Mouse (Mus musculus) neural tube, embryonic 14.5 days (tissue): ENCODE results near the gene Cby1. TPM values are rescaled to one million over a fixed set of nuclear protein-coding genes. Genes with fewer than 3 reads are reported as not detected.
A peak's percentile ranks its signal among the peaks of the same experiment; 100 is the strongest.
"Not testable (repeated sequence)": the region's sequence is repeated elsewhere in the genome, so short reads cannot be mapped to it uniquely, and the experiment has no call there.

Source experiments
- ATAC-seq: fragments of 200-750 bp; cut with Nextera tagmentation; 2 replicates; pipeline ENCODE4 v1.8.0; 2017; ENCODE audit warnings: low read depth, mild to moderate bottlenecking, moderate TSS enrichment, moderate library complexity
- H3K27ac ChIP-seq: fragments of 300-500 bp; sonication (generic); 2 replicates; pipeline ENCODE4 v1.5.1; 2014; ENCODE audit warnings: low read depth, mild to moderate bottlenecking, control low read depth, low read length, moderate library complexity, mixed read lengths
- H3K27me3 ChIP-seq: fragments of 300-500 bp; sonication (generic); 2 replicates; pipeline ENCODE4 v1.6.1; 2014; ENCODE audit warnings: low read length; ENCODE audit not compliant: control insufficient read depth, insufficient read depth
- H3K36me3 ChIP-seq: fragments of 300-500 bp; sonication (generic); 2 replicates; pipeline ENCODE4 v1.6.1; 2014; ENCODE audit warnings: low read length, mixed read lengths; ENCODE audit not compliant: control insufficient read depth, insufficient read depth
- H3K4me1 ChIP-seq: fragments of 300-500 bp; sonication (generic); 2 replicates; pipeline ENCODE4 v1.6.1; 2014; ENCODE audit warnings: low read length; ENCODE audit not compliant: control insufficient read depth, insufficient read depth
- H3K4me2 ChIP-seq: fragments of 300-500 bp; sonication (generic); 2 replicates; pipeline ENCODE4 v1.6.1; 2014; ENCODE audit warnings: mild to moderate bottlenecking, low read depth, low read length, control low read depth
- H3K4me3 ChIP-seq: fragments of 300-500 bp; sonication (generic); 2 replicates; pipeline ENCODE4 v1.5.1; 2014; ENCODE audit warnings: low read depth, low read length, control low read depth, mixed read lengths
- H3K9ac ChIP-seq: fragments of 300-500 bp; sonication (generic); replicated peaks from 2 replicates; pipeline ENCODE4 v1.6.1; 2014; ENCODE audit warnings: low read depth, mild to moderate bottlenecking, control low read depth, low read length, mixed read lengths
- H3K9me3 ChIP-seq: fragments of 300-500 bp; sonication (generic); 2 replicates; pipeline ENCODE4 v1.6.1; 2016; ENCODE audit warnings: low read length; ENCODE audit not compliant: control insufficient read depth
- WGBS: fragments of 180-500 bp; shearing (Covaris S2); extraction: QIAGEN DNeasy Blood & Tissue Kit; methylation state at CpG from one replicate; pipeline ENCODE4 v1.1.7; 2014; 5-methylcytosine and 5-hydroxymethylcytosine counted together
- polyA plus RNA-seq: library from polyadenylated mRNA; unstranded; fragments of >200 nt; fragmentation: Nextera tagmentation; extraction: Ambion mirVana; gene quantifications from 2 replicates; pipeline ENCODE4 v1.2.1, GENCODE M21; 2014

Gene Cby1
- polyA plus RNA-seq, 1 experiment from 2014 or later = 85.6 TPM

GRCm38 (mm10) chr15:79669195-79669594 is 10.2 kb downstream of the Cby1 start:
- peaks cover 4% of the 10 kb centered on the region for H3K4me1 ChIP-seq
- no peak overlapping the region for H3K9ac ChIP-seq
- 71% methylated on average over 10 of the region's 10 CpGs for WGBS
- H3K27ac ChIP-seq = no peak overlapping the region
- no peak for ATAC-seq
- no peaks in the 10 kb centered on the region for H3K27me3 ChIP-seq
- peaks cover 27% of the 10 kb centered on the region for H3K36me3 ChIP-seq
- no peak overlapping the region for H3K4me3 ChIP-seq
- no peak overlapping the region for H3K4me2 ChIP-seq
- no peaks in the 10 kb centered on the region for H3K9me3 ChIP-seq

- no peaks in the 10 kb centered on the region for H3K9me3 ChIP-seq
- peak within 1 kb of the TSS; percentile 79 for H3K4me3 ChIP-seq
- peak within 1 kb of the TSS; percentile 78 for H3K9ac ChIP-seq
- peak within 1 kb of the TSS; percentile 59 for H3K4me2 ChIP-seq
- WGBS = 20% methylated on average over 32 of the region's 33 CpGs
- peaks cover 40% of the 10 kb centered on the region for H3K36me3 ChIP-seq
- H3K27ac ChIP-seq = 0 out of 2 replicates have a peak within 1 kb of the TSS, but pooled peaks have one; percentile 52
- peaks cover 4% of the 10 kb centered on the region for H3K4me1 ChIP-seq
- H3K27me3 ChIP-seq = no peaks in the 10 kb centered on the region
- peak; percentile 98 for ATAC-seq
These were observed 11.4 kb downstream of the Cby1 start, which contains the start of gene Tomm22 for GRCm38 (mm10) chr15:79670249-79670971. Tomm22 (plus strand) TSS chr15:79670861.

DNA sequence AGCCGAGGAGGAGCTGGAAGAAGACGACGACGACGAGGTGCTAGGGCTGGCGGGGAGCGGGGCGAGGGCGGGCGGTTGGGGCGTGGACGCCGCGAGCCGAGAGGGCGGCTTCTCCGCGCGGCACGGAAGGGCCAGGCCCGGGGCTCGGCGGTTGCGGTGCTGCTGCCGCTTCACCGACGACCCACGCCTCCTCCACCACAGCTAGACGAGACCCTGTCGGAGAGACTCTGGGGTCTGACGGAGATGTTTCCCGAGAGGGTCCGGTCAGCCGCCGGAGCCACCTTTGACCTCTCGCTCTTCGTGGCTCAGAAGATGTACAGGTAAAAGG is 11.9 kb downstream of the Cby1 start:
- Histone ChIP-seq H3K27me3 (no peaks in the 10 kb centered on the region), H3K4me2 (peak overlapping the region; percentile 59), H3K4me3 (peak overlapping the region; percentile 79), H3K27ac (0 out of 2 replicates have a peak overlapping the region, but pooled peaks have one; percentile 52), H3K9me3 (no peaks in the 10 kb centered on the region), H3K9ac (peak overlapping the region; percentile 78), H3K36me3 (peaks cover 39% of the 10 kb centered on the region), H3K4me1 (peaks cover 4% of the 10 kb centered on the region)
- WGBS = under 1% methylated on average over 37 of the region's 37 CpGs
- ATAC-seq = peak; percentile 72

- H3K4me3 ChIP-seq = peak overlapping the region; percentile 79; the same call in 1 of the 2 replicates
- 86% methylated on average over 11 of the region's 11 CpGs for WGBS
- not testable (repeated sequence) for H3K4me1 ChIP-seq, ATAC-seq, H3K27ac ChIP-seq, H3K9ac ChIP-seq, H3K9me3 ChIP-seq, H3K27me3 ChIP-seq
- peaks cover 33% of the 10 kb centered on the region for H3K36me3 ChIP-seq
- peak overlapping the region; percentile 59 for H3K4me2 ChIP-seq
These were observed 12.9 kb downstream of the Cby1 start for GRCm38 (mm10) chr15:79671828-79672348.

DNA sequence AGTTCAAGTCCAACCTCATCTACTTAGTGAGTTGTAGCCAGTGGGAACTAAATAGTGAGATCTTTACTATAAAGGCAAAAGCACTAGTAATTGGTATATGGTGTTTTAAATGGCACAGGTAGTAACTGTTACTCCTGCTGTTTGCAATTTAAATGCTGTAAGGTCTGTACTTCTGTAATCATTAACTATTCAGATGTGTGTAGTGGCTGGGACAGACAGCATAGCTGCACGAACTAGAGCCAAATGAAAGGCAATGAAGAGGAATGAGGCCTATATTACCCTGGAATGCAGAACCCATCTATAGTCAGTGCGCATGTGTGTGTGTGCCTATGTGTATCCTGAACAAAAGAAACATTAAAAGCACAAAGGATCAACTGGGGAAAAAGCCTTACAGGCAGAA is 18.9 kb downstream of the Cby1 start:
- Histone ChIP-seq H3K27ac (no peak overlapping the region), H3K27me3 (no peaks in the 10 kb centered on the region), H3K4me2 (no peak overlapping the region), H3K9me3 (no peaks in the 10 kb centered on the region), H3K4me1 (peaks cover 5% of the 10 kb centered on the region; the same call in 1 of the 2 replicates), H3K4me3 (no peak overlapping the region), H3K36me3 (peaks cover 25% of the 10 kb centered on the region), H3K9ac (no peak overlapping the region)
- WGBS = 82% methylated on average over 2 of the region's 2 CpGs
- ATAC-seq = no peak

DNA sequence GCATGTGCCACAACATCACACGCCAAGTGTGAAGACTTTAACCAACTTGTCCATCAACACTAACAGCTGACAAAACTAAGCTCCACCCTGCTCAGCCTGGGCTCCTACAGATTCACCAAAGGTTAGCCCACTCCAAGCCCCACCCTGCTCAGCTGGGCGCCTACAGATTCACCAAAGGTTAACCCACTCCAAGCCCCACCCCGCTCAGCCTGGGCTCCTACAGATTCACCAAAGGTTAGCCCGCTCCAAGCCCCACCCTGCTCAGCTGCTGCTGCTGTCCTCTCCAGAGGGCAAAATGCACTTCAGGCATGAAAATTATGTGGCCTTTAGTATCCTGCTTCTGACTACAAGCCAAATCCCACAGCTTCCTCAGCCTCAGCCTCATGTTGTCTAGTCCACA is 23.0 kb downstream of the Cby1 start:
- no peak overlapping the region for H3K4me2 ChIP-seq
- 93% methylated on average over 4 of the region's 4 CpGs for WGBS

DNA sequence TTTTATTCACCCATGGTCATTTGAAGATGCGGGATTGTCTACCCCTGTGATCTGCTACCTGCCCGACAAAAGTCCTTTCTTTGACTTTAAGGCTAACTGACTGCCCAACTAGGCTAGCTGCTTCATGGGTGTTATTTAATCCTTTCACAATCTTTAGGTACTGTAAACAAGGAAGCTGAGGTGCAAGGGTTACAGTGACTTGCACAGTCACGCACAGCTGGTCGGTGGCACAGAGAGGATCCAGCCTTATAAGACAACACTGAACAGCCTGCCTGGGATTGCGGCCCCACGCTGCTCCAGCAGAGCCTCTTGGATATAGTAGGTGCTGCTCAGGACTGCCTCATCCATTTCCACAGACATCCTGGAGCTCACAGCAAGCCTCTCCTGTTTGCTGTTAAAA is 24.1 kb downstream of the Cby1 start:
- no peak overlapping the region for H3K27ac ChIP-seq
- H3K27me3 ChIP-seq = no peaks in the 10 kb centered on the region
- H3K4me1 ChIP-seq = peaks cover 41% of the 10 kb centered on the region
- H3K36me3 ChIP-seq = no peaks in the 10 kb centered on the region
- H3K9ac ChIP-seq = no peak overlapping the region
- H3K4me3 ChIP-seq = no peak overlapping the region
- 0 out of 2 replicates have a peak overlapping the region, but pooled peaks have one; percentile 14 for H3K4me2 ChIP-seq
- no peaks in the 10 kb centered on the region for H3K9me3 ChIP-seq
- ATAC-seq = no peak
- WGBS = 94% methylated on average over 6 of the region's 6 CpGs

More for the DNA sequence above, 23.0 kb downstream of the Cby1 start:
- Histone ChIP-seq H3K36me3 (no peaks in the 10 kb centered on the region), H3K4me3 (no peak overlapping the region), H3K9me3 (no peaks in the 10 kb centered on the region), H3K27ac (no peak overlapping the region), H3K4me1 (peaks cover 41% of the 10 kb centered on the region), H3K9ac (no peak overlapping the region), H3K27me3 (no peaks in the 10 kb centered on the region)
- no peak for ATAC-seq

DNA sequence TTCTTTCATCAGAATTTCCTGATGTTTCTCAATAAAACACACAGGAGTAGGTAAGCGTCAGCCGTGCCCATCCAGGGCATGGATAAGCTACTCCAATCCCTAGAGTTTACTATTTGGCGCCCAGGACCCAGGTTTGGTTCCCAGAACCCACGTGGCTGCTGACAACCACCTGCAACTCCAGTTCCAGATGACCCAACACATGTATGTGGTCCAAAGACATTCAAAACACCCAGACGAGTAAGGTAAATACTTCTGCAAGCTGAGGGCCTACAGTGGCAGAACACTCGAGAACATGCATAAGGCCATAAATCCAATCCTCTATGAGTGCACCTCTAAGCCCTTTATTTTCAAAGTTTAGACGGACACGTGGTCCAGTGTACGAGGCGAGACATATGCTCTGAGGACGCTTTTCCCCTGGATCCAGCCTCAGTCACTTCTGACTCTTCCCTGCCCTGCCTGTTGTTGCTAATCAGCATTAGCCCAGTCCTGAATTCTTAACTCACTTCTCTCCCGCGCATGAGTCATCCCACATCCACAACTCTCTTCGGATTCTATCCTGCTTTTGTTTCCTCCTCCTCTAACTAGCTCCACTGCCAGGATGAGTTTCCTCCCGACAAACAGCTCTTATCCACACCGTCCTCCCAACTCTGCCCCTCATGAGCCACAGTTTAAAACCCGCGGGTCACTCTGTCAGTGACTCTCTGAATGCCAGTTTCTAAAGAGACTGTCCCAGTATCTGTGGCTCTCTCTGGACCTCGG is 24.9 kb downstream of the Cby1 start:
- Histone ChIP-seq H3K9ac (0 out of 2 replicates have a peak overlapping the region, but pooled peaks have one; percentile 2), H3K27ac (no peak overlapping the region), H3K4me2 (peak overlapping the region; percentile 71), H3K4me1 (peaks cover 41% of the 10 kb centered on the region), H3K9me3 (no peaks in the 10 kb centered on the region), H3K36me3 (no peaks in the 10 kb centered on the region), H3K27me3 (no peaks in the 10 kb centered on the region), H3K4me3 (peak overlapping the region; percentile 13; the same call in 1 of the 2 replicates)
- ATAC-seq = no peak
- WGBS = 80% methylated on average over 19 of the region's 19 CpGs

DNA sequence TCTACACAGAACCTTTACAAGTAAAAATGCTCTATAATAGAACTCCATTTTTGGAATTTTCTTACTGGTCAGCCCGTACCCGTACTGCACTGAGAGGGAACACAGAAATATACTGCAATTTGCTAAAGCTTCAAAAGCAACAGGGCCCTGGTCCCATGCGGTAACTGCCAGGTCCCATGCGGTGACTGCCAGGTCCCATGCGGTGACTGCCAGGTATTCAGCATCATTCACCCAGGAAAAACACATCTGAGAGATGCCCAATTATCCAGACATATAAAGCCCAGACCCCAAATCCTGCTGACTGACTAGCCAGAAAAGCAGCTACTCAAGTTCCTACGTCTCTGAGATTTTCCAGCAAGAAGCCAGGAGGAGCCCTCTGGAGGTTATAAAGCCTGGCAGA is 25.6 kb downstream of the Cby1 start:
- peak overlapping the region; percentile 13; the same call in 1 of the 2 replicates for H3K4me3 ChIP-seq
- H3K36me3 ChIP-seq = no peaks in the 10 kb centered on the region
- no peak overlapping the region for H3K27ac ChIP-seq
- no peaks in the 10 kb centered on the region for H3K27me3 ChIP-seq
- peaks cover 42% of the 10 kb centered on the region for H3K4me1 ChIP-seq
- ATAC-seq = no peak
- WGBS = 85% methylated on average over 6 of the region's 6 CpGs
- H3K9me3 ChIP-seq = no peaks in the 10 kb centered on the region
- H3K4me2 ChIP-seq = peak overlapping the region; percentile 71
- H3K9ac ChIP-seq = 0 out of 2 replicates have a peak overlapping the region, but pooled peaks have one; percentile 2
